8 mouse cellular contexts compared by ENCODE assay signal in the genomic region with DNA sequence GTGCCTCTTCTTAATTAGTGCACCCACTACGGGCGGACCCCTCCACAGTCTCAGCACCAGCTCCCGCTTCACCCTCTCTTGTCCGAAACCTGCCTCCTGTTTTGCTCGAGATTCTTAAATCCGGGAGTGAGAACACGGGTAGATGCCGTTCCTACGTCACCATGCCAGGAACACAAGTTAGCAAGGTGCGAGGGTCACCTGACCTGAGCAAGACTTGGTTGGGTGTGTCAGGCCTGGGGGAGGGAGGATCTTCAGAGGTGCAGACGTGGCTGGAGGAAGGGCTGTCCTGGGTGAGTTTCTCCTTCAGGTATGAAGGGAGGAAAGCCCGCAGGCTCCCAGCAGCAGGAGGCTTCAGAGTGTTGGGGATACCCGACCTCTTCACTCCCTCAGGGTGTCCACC. TPM values are rescaled to one million over a fixed set of nuclear protein-coding genes. Genes with fewer than 3 reads are reported as not detected.
A peak's percentile ranks its signal among the peaks of the same experiment; 100 is the strongest.
DNase-seq lines count a peak whose midpoint lies in the region; ATAC-seq lines count a peak whose summit lies in the region.

TSS of gene Src (plus strand) at position 239 of the 400 bp plus-strand sequence.

- H3K27ac ChIP-seq in heart, embryonic 13.5 days (replicated peaks), result no peak within 1 kb of the TSS
- H3K27ac ChIP-seq in hindbrain, embryonic 11.5 days (ENCODE audit: low read depth, low read length), result 0 out of 2 replicates have a peak within 1 kb of the TSS, but pooled peaks have one; percentile 30
- peak within 1 kb of the TSS; percentile 31 for H3K27ac ChIP-seq in lung, embryonic 15.5 days

- no peak for DNase-seq in heart, adult 8-10 months (ENCODE audit: low spot score)
- DNase-seq in adrenal gland, adult 18-20 months (ENCODE audit: low spot score in 2 of 2), result no peak
- no peak for DNase-seq in hindbrain, embryonic 11.5 days (ENCODE audit: low spot score)
- DNase-seq in ovary, postnatal 36 days (ENCODE audit: low spot score), result no peak
- DNase-seq in cerebellum, adult 11 months, result no peak

- peak within 1 kb of the TSS; percentile 47 for H3K9ac ChIP-seq in heart, embryonic 13.5 days
- H3K9ac ChIP-seq in hindbrain, embryonic 11.5 days (ENCODE audit: low read depth, low read length), result 0 out of 2 replicates have a peak within 1 kb of the TSS, but pooled peaks have one; percentile 11
- H3K9ac ChIP-seq in lung, embryonic 15.5 days, result no peak within 1 kb of the TSS

- H3K36me3 ChIP-seq in heart, embryonic 13.5 days, result no peaks in the 10 kb centered on the region
- H3K36me3 ChIP-seq in hindbrain, embryonic 11.5 days (ENCODE audit: control insufficient read depth, insufficient read depth, low read length), result no peaks in the 10 kb centered on the region
- H3K36me3 ChIP-seq in lung, embryonic 15.5 days, result no peaks in the 10 kb centered on the region

- H3K4me1 ChIP-seq in heart, embryonic 13.5 days, result peaks cover 24% of the 10 kb centered on the region
- H3K4me1 ChIP-seq in hindbrain, embryonic 11.5 days (replicated peaks; ENCODE audit: control insufficient read depth, insufficient read depth, low read length), result peaks cover 10% of the 10 kb centered on the region
- peaks cover 38% of the 10 kb centered on the region for H3K4me1 ChIP-seq in lung, embryonic 15.5 days

- no peaks in the 10 kb centered on the region for H3K9me3 ChIP-seq in heart, embryonic 13.5 days
- H3K9me3 ChIP-seq in hindbrain, embryonic 11.5 days (ENCODE audit: control insufficient read depth, low read length), result no peaks in the 10 kb centered on the region
- no peaks in the 10 kb centered on the region for H3K9me3 ChIP-seq in lung, embryonic 15.5 days

- H3K4me3 ChIP-seq in heart, embryonic 13.5 days, result no peak within 1 kb of the TSS
- no peak within 1 kb of the TSS for H3K4me3 ChIP-seq in hindbrain, embryonic 11.5 days (ENCODE audit: low read depth, low read length)
- H3K4me3 ChIP-seq in lung, embryonic 15.5 days, result no peak within 1 kb of the TSS

- peak within 1 kb of the TSS; percentile 11; the same call in 1 of the 2 replicates for H3K4me2 ChIP-seq in heart, embryonic 13.5 days
- no peak within 1 kb of the TSS for H3K4me2 ChIP-seq in hindbrain, embryonic 11.5 days (replicated peaks; ENCODE audit: low read depth, low read length)
- H3K4me2 ChIP-seq in lung, embryonic 15.5 days, result no peak within 1 kb of the TSS; the same call in 1 of the 2 replicates

- no peaks in the 10 kb centered on the region for H3K27me3 ChIP-seq in heart, embryonic 13.5 days (replicated peaks)
- H3K27me3 ChIP-seq in hindbrain, embryonic 11.5 days (ENCODE audit: control insufficient read depth, insufficient read depth, low read length), result no peaks in the 10 kb centered on the region; the same call in 1 of the 2 replicates
- H3K27me3 ChIP-seq in lung, embryonic 15.5 days, result no peaks in the 10 kb centered on the region

- 19% methylated on average over 13 of the region's 13 CpGs for WGBS in heart, embryonic 13.5 days
- WGBS in hindbrain, embryonic 11.5 days, result 14% methylated on average over 13 of the region's 13 CpGs
- 30% methylated on average over 13 of the region's 13 CpGs for WGBS in lung, embryonic 15.5 days

- no peak for ATAC-seq in heart, embryonic 13.5 days (ENCODE audit: extremely low read depth, insufficient number of reproducible peaks, low FRiP score, low TSS enrichment)
- 0 out of 2 replicates have a peak, but pooled peaks have one; percentile 4 for ATAC-seq in hindbrain, embryonic 11.5 days (ENCODE audit: low FRiP score)
- no peak for ATAC-seq in lung, embryonic 15.5 days (ENCODE audit: borderline replicate concordance, extremely low read depth, low FRiP score, low TSS enrichment)
- ATAC-seq in megakaryocyte progenitor cell, adult 5-6 weeks (replicated peaks; ENCODE audit: poor library complexity), result no peak

RNA-seq across cellular contexts. Expression of gene Src, which starts in this region (rescaled TPM):
- 7.3 and 7.6 TPM in 2 replicates for polyA plus RNA-seq in heart, embryonic 13.5 days (2015; fragmentation: Nextera tagmentation; extraction: Ambion mirVana)
- total RNA-seq in heart, adult 8-10 months (2022), result 1 to 10 TPM; 3.2 to 4.9 (median 3.7) TPM
- 10 to 100 TPM; 11.8 to 13.8 TPM for total RNA-seq in adrenal gland, adult 18-20 months (2021)
- polyA plus RNA-seq in hindbrain, embryonic 11.5 days (2014; fragmentation: Nextera tagmentation; extraction: Ambion mirVana), result 13.0 and 14.4 TPM in 2 replicates
- polyA plus RNA-seq in lung, embryonic 15.5 days (2015; fragmentation: Nextera tagmentation; extraction: Ambion mirVana), result 24.0 and 24.8 TPM in 2 replicates
- total RNA-seq in megakaryocyte progenitor cell, adult 5-6 weeks (2015), result 0.27 TPM in 1 of 2 replicates, not detected in the other
- total RNA-seq in megakaryocyte progenitor cell, adult 5-6 weeks (2017), result 0.07 TPM in 1 of 2 replicates, not detected in the other
